Mouse (Mus musculus): Measurements from ENCODE around the gene Iqce.

GRCm38 (mm10) chr5:140659607-140660272 is 42.4 kb downstream of the Iqce start:
- TF ChIP-seq CTCF (IDR thresholded peaks at IDR 0.05; ENCODE audit: low read depth) (no peak), EP300 (IDR thresholded peaks at IDR 0.05; ENCODE audit: low read depth) (no peak)

All from liver, postnatal 0 days (tissue).